Mouse (Mus musculus) adipocyte (in vitro differentiated cells): ENCODE measurements around the gene Cactin.
A peak's percentile ranks its signal among the peaks of the same experiment; 100 is the strongest.

Source experiments
- DNase-seq: peaks from one replicate; pipeline ENCODE4 v3.0.0-alpha.2; 2016; ENCODE audit warnings: low spot score

Gene Cactin

DNA sequence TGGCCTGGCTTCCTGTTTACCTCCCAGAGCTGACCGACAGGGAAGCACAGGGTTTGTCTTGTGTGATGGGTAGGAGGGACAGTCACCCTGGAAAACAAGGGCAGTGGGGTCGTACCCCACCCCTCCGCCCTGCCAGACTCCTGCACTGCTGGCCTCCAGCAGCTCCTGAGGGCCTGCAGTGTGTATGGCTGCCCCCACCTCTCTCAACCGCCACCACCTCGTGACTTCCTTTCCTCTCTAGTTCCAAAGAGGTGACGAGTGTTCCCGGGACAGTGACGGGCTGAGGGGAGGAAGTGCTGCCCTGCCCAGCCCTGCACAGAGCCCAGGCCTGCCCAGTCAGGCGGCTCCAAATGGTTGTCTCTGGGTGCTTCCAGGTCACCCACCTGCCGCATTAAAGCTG, 23.1 kb upstream of the Cactin start:
- DNase-seq: no peak

- no peak for DNase-seq
These were observed 22.4 kb upstream of the Cactin start for GRCm38 (mm10) chr10:81298369-81299100.

DNA sequence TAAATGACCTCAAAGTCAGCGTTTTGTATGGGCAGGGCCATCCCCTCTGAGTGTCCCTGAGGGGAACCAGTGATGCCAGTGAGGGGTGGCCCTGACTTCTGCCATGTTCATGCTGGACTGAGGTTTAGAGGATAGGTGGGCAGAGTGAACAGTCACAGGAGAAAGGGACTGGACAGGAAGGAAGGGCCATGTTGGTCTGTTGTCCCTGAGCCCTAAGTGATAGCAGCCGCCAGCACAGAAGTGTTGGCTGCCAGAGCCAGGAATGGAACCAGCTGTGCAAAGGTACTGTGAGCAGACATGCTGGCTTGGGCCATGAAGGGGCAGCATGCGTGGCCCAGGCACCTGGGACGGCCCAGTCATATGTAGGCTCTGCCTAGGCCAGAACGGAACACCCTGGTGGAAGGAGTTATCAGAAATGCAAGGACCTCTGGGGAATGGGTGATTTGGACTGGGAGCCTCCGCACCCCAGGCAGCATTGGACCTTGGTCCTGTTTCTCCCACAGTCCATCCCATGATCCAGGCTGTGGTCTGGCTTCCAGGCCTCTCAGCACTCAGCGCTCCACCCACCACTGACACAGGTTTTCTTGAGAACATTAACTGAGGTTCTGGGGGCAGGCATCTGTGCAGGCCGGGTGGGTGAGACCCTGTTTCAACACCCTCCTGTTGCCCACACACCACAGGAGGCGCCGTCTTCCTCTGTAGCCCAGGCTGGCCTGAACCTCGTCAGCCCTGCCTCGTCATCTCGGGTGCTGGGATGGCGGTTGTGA, 21.1 kb upstream of the Cactin start:
- DNase-seq: no peak

DNA sequence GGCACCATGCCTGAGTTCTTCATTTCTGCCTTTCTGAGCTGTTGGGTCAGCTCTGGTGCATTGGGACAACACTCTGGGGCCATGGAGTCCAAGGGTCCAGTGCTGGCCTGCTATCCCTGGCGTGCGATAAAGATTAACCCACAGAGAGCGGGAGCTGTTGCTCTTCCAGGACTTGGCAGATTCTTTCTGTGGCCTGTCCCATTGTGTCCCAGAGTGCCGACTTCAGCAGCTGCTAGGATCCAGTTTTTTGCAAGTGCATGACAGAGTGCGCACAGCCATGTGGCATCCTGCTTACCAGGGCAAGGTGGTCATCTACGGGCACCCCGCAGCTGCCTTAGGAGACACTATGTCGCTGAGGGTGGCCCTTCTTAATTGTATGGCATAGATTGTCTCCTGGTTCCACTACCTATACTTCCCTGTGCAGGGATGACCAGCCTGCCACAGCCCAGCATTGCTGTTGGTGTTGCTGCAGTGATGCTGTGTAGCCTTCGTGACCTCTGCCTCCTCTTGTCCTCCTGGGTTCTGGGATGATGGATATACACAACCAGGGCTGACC, 20.5 kb upstream of the Cactin start:
- DNase-seq: no peak

GRCm38 (mm10) chr10:81301321-81301720, 19.6 kb upstream of the Cactin start:
- no peak for DNase-seq

GRCm38 (mm10) chr10:81302288-81302687, 18.6 kb upstream of the Cactin start:
- DNase-seq: no peak

GRCm38 (mm10) chr10:81302781-81303218, 18.1 kb upstream of the Cactin start:
- DNase-seq: no peak

DNA sequence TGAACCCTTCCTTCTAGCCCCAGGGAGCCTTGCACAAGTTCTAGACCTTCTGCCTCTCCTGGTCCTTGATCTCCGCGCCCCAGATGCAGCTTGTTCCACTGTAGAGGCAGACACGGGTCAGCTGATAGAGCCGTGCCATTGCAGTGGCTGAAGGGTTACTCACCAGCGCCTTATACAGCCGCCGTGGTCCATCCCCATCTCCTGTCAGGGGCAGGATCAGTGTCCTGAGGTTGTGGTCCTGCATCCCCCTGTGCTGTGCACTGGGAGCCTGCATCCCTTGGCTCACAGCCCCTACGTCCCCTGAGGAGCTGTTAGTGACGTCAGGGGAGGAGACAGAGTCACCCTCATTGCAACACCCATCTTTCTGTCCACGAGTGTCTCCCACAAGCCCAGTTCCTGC, 17.6 kb upstream of the Cactin start:
- no peak for DNase-seq

- no peak for DNase-seq
These were observed 17.1 kb upstream of the Cactin start for GRCm38 (mm10) chr10:81303761-81304160.

DNA sequence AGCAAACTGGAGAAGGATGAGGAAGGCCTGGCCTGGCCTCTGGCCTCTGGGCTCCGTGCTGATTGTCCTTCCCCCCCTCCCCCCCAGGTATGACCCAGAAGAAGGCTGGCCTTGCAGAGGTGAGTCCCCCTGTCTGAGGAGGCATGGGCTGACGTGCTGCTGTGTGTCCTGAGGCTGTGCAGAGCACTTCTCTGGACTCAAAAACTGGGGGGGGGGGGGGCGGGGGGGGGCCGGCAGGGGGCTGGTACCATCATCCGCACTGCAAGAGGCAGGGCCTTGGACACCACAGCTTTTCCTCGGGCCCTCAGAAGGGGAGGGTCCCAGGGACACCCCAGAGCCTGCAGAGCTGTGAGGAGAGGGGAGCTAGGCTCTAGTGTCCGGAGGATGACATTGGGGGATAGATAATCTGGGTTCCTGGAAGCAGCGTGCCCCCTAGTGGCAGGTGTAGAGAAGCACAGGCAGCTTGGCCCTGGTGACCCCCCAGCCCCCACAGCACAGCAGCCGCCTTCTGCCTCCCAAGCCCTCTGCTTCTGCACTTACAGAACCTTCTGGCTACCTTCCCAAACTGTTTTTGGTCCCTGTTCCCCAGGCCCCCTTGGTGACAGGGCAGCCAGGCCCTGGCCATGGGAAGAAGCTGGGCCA, 16.2 kb upstream of the Cactin start:
- DNase-seq: peak; percentile 41

GRCm38 (mm10) chr10:81305663-81306062, 15.2 kb upstream of the Cactin start:
- no peak for DNase-seq

- no peak for DNase-seq
These were observed 14.7 kb upstream of the Cactin start for GRCm38 (mm10) chr10:81306173-81306668.

DNA sequence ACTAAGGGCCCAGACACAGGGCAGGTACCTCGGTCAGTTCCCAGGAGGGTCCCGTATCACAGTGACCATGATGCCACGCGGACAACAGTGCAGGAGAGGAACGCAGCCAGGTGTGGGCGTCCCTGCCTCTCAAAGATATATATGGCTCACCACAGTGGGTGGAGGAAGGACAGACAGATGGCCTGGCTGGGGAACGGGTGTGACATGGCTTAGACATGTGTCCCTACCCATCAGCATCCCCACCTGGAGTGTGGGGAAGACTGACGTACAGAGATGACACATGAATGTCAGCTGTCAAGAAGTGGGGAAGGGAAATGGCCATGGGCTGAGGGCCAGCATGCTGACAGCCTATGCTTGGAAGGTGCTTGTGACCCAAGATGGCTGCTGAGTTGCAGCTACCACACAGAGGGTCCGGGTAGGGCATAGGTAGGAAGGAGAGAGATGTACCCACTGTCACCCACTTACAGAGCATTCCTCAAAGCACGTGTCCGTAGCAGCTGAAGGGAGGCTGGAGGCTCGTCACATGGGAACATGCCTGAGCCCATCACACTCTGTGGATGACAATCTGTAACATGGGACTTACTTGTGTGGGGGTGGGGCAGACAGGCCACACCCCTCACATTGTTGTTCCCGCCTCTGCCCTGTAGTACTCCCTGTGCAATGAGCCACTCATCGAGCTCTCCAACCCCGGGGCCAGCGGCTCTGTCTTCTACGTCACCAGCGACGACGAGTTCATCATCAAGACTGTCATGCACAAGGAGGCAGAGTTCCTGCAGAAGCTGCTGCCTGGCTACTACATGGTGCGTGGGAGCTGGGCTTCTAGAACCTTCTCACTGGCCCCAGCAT, 13.8 kb upstream of the Cactin start:
- DNase-seq: no peak

- DNase-seq: no peak
These were observed 11.3 kb upstream of the Cactin start for GRCm38 (mm10) chr10:81309571-81309970.

- DNase-seq: no peak
These were observed 7.3 kb upstream of the Cactin start for GRCm38 (mm10) chr10:81313581-81313980.

DNA sequence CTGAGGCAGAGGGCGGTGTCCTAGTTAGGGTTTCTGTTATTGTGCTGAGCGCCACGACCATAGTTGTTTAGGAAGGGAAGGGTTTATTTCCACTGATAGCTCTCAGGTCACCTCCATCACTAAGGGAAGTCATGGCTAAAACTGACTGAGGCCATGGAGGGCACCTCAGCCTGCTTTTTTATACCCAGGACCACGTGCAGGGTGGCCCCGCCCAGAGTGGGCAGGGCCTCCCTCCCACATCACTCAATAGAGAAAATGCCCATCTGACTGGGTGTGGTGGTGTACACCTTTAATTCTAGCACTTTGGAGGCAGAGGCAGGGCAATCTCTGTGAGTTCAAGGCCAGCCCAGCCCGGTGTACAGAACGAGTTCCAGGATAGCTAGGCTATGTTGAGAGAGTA, 6.7 kb upstream of the Cactin start:
- no peak for DNase-seq

- DNase-seq: no peak
These were observed 5.3 kb upstream of the Cactin start for GRCm38 (mm10) chr10:81315587-81315986.

- no peak for DNase-seq
These were observed 4.4 kb upstream of the Cactin start for GRCm38 (mm10) chr10:81316338-81317060.

GRCm38 (mm10) chr10:81317273-81317672, 3.6 kb upstream of the Cactin start:
- DNase-seq: no peak

GRCm38 (mm10) chr10:81318589-81319329, 2.1 kb upstream of the Cactin start:
- DNase-seq: peak; percentile 93
